Mouse (Mus musculus): ENCODE measurements at regions not wholly inside any gene's neighbourhood (a gene's known extent, or its start where the extent isn't known, plus 50 kb on each side); places are given as distances from the start of the nearest gene placed in this dataset.

DNA sequence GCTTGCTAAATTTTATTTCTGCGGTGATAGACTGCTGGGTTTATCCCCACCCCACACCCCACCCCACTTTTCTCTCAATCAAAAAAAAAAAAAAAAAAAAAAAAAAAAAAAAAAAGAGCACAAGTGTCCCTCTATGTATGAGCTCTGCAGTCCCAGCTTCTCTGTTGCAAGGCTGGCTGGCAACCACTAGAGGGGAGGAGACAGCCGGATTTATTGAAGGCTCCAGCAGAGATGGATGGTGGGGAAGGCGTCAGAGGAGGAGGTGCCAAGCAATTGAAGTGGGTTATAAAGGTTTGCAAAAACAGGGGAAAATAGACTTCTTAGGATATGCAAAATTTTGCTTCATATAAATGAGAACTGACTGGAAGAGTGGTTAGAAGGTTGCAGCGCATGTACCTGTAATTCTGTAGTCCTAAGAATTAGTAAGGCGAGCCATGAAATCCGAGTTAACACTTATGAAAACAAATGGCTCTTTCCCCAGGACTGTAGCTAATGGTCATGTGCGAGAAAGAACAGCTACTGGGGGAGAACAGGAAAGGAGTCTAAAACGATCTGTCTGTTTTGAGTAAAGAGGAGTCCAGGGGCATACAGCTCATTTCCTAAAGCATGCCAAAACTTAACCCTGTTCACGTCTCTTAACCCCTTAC, 885.1 kb upstream of the Pou3f3 start:
- peak; percentile 87 for DNase-seq (ENCODE audit: low spot score)

DNA sequence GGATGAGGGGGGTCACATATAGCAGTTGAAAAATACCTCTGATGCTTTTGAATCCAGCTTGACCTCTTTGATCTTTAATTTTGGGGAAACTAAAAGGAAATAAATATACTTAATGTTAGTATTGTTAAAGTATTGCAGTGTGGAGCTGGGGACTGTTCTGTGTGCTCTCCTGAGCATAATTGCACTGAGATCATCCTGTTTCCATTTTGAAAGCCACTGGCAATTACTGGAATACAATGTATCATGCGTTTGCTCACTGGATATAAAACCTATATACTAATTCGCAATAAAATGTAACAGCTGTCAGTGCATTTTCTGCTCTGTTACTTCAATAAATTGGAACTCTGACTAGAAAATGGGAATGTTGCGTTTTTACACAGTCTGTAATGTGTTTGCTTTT, 884.4 kb upstream of the Pou3f3 start:
- no peak for DNase-seq (ENCODE audit: low spot score)

DNA sequence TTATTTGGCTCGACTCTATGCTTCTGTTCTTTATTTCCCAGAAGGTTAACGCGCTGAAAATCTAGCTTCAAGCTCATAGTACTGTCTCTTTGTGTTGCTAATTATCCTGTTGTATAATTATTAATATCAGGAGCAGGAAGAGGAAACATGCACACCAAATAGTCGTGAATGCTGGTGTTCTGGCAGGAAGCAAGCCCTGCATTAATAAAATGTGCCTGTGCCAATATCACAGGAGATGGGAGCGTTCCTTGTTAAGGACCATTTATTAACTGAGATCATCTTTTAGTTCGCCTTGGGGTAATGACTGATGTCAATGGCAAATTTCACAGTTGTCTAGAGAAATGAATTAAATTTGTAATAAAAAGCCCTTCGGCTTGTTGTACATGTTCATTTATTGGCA, 883.5 kb upstream of the Pou3f3 start:
- DNase-seq (ENCODE audit: low spot score), result no peak

DNA sequence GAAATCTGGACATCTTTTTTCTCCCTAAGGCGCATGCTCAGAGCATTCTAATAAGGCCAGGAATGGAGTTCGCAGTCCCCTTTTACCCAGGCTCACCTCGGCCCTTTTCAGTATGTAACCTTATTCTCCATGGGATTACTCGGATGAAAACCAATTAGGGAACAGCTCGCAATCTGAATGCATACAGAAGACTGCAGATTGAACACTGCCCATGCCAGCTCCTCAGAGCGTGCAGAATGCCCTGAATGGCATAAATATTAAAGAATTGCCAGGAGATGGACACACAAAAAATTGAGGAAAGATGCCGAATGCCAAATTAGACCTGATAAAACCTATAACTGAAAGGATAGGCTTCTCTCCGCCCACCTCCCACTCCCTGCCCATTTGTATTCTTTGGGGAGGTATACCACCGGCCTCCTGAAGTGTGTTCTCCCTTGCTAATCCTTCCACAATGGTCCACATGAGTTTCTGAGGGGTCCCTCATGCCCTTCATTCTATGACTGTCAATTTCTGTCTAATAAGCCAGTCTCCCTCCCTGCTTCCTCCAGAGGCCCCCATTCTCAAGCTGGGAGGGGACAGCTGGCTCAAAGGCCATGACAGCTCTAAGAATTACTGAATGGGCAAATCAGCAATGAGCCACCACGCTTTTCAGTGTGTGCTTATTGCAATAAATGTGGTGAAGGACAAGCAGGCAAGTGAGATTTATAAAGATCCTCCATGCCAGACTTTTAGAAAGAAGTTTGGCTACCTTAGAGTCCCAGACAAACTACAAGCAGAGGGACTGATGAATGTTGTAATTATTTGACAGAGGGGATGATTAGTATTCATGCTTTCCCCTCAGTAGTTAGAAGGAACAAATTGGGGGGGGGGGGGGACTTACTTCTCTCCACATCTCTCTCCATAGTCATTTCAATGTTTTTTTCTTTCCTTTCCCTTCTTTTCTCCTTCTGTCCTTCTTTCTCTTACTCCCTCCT, 881.2 kb upstream of the Pou3f3 start:
- no peak for DNase-seq (ENCODE audit: low spot score)

DNA sequence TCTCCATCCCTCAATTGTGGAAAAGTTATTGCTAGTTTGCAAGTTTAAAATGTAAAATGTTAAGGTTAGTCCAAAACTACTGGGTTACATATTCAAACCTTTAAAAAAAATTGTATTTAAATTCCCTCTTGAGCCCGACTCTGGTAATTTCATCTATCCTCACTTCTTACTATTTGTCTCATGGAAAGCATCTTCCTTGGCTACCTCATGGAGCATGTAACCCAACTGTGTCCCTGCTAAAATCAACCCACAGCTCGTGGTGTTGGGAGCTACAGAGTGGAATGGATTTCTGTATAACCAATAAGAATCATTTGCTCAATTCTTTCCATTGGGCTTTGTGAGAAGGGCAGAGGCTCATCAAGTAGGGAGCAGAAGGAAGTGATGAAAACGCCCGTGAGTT, 880.5 kb upstream of the Pou3f3 start:
- no peak for DNase-seq (ENCODE audit: low spot score)

DNA sequence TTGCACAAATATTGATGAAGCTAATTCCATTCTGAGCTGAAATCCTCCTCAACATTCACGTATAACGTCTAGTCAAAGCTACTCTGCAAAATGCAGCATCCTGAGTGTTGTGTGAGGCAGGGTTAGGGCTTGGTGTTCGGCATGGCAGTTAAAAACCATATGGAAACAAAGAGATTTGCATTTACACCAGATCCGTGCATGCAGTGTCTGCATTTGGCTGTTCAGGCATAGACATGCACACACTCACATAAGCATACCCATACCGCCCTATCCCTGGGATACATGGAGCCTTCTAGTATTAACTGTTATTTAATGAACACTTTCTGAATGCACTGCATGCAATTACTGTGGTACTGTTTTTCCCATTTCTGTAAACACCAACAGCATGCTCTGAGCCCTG, 872.8 kb upstream of the Pou3f3 start:
- no peak for DNase-seq (ENCODE audit: low spot score)

DNA sequence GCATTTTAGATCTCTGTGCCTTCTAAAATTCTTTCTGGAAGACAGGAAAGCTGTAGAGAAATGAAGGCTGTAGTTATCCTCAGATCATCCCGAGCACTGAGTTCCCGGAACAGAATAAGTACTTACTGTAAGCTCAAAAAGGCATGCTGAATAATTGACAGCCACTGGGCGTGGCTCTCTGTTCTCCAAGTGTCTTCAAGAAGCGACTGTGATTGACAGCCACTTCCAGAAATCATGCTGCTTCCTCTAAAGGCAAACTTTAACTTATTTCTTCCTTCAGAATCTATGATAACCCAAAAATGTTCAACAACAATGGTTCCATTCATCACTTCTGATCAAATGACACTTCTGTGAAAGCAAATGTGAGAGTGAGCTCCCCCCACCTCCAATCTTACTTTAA, 870.3 kb upstream of the Pou3f3 start:
- no peak for DNase-seq (ENCODE audit: low spot score)

DNA sequence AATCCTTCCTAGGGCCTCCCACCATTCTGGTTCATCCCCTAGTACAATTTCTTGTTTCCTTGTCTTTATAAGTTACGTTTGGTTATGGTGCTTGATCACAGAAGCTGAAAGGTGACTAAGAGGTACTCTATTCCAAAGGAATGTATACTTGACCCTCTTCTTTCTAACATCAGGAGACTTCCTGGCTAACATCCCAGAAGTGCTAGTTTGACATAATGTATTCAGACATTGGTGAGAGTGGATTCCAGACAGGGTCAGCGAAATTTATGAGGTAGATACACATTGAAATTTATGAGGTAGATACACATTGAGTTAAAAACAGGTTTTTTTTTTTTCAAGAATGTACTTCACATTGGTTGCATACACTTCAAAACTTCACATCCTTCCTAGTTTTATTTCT, 863.9 kb upstream of the Pou3f3 start:
- DNase-seq (ENCODE audit: low spot score), result no peak
